Mouse (Mus musculus): Measurements from ENCODE around the gene Ptbp1. TPM values are rescaled to one million over a fixed set of nuclear protein-coding genes. Genes with fewer than 3 reads are reported as not detected.

Gene Ptbp1
- total RNA-seq, 2 experiments from 2014 or later, result 187 to 218 TPM

DNA sequence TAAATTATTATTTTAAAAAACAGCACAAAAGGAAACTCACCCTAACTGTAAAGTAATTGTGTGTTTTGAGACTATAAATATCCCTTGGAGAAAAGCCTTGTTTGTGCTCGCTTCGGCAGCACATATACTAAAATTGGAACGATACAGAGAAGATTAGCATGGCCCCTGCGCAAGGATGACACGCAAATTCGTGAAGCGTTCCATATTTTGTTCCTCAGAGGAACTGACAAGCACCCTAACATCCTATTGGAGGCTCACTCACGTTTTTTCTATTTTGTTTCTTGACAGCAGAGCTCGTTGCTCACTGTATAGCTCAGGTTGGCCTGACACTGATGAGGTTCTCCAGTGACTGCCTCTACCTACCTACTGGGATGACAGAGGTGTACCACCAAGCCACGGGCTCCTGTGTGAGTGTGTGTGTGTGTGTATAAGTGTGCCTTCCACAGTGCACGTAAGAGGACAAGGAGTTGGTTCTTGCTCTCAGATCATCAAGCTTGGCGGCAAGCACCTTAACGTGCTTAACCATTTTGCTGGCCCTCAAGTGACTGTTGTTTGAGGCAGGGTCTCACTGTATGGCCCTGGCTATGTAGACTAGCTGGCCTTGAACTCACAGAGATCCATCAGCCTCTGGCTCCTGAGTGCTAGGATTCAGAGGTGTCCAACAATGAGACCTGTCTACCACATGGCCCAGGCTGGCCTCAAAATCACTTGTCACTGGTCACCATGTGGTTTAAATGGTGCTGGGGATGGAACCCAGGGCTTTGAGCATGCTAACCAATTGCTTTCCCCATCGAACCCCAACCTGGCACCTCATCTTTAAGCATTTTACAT lies 55.1 kb downstream of the Ptbp1 start:
- peak; percentile 35 for ATAC-seq (replicated peaks; ENCODE audit: poor library complexity)

DNA sequence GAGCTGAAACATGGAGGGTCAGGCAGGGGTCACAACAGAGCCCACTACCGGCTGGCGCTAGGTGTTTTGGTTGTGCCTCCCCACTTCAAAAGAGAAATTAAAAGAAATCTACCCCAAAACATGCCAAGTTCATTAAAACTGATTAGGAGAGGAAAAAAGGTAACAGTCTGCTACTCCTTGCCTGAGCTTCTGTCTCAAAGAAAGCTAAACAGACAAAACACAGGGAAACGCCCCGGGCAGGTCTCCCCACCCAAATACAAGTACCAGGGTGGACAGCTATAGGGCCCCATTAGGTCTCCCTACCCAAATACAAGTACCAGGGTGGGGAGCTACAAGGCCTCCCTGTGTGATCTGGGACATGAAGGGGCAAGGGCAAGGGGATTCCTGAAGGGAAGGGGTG lies 56.3 kb downstream of the Ptbp1 start, which contains the start of gene Gm26602:
Gene Gm26602, plus strand, starts transcription at position 301 of the 400 bp plus-strand sequence.
- ATAC-seq (replicated peaks; ENCODE audit: poor library complexity), result no peak

- no peak for ATAC-seq (replicated peaks; ENCODE audit: poor library complexity)
These were observed 58.2 kb downstream of the Ptbp1 start for GRCm38 (mm10) chr10:79912412-79912811.

Other genes starting within 250 kb of the Ptbp1 start
Only the 30 nearest of the 33 such genes appear.
- gene Madcam1, start 189.9 kb upstream of the Ptbp1 start, total RNA-seq (2015), result not detected in 2 replicates
- gene Madcam1, start 189.9 kb upstream of the Ptbp1 start, total RNA-seq (2017), result not detected in 2 replicates
- gene Tpgs1, start 185.1 kb upstream of the Ptbp1 start, total RNA-seq (2015), result 8.3 and 10.2 TPM in 2 replicates
- gene Tpgs1, start 185.1 kb upstream of the Ptbp1 start, total RNA-seq (2017), result 8.2 and 10.4 TPM in 2 replicates
- 69.2 and 79.0 TPM in 2 replicates for gene Cdc34, start 172.2 kb upstream of the Ptbp1 start, total RNA-seq (2015)
- 154 and 169 TPM in 2 replicates for gene Cdc34, start 172.2 kb upstream of the Ptbp1 start, total RNA-seq (2017)
- gene Gzmm, start 165.4 kb upstream of the Ptbp1 start, total RNA-seq (2015), result 0.29 and 0.49 TPM in 2 replicates
- gene Gzmm, start 165.4 kb upstream of the Ptbp1 start, total RNA-seq (2017), result 1.1 and 2.8 TPM in 2 replicates
- 441 and 471 TPM in 2 replicates for gene Bsg, start 149.9 kb upstream of the Ptbp1 start, total RNA-seq (2015)
- gene Bsg, start 149.9 kb upstream of the Ptbp1 start, total RNA-seq (2017), result 272 TPM in 2 replicates
- not detected in 2 replicates for gene Hcn2, start 137.8 kb upstream of the Ptbp1 start, total RNA-seq (2015)
- not detected in 2 replicates for gene Hcn2, start 137.8 kb upstream of the Ptbp1 start, total RNA-seq (2017)
- 36.9 and 46.9 TPM in 2 replicates for gene Polrmt, start 107.8 kb upstream of the Ptbp1 start, total RNA-seq (2015)
- gene Polrmt, start 107.8 kb upstream of the Ptbp1 start, total RNA-seq (2017), result 10.8 and 14.6 TPM in 2 replicates
- gene Fgf22, start 99.4 kb upstream of the Ptbp1 start, total RNA-seq (2015), result not detected in 2 replicates
- gene Fgf22, start 99.4 kb upstream of the Ptbp1 start, total RNA-seq (2017), result not detected in 2 replicates
- gene Rnf126, start 87.5 kb upstream of the Ptbp1 start, total RNA-seq (2015), result 55.6 and 63.0 TPM in 2 replicates
- 18.4 and 20.2 TPM in 2 replicates for gene Rnf126, start 87.5 kb upstream of the Ptbp1 start, total RNA-seq (2017)
- 1.6 and 2.7 TPM in 2 replicates for gene Fstl3, start 77.2 kb upstream of the Ptbp1 start, total RNA-seq (2015)
- 1.3 and 3.6 TPM in 2 replicates for gene Fstl3, start 77.2 kb upstream of the Ptbp1 start, total RNA-seq (2017)
- 160 and 189 TPM in 2 replicates for gene Prss57, start 63.5 kb upstream of the Ptbp1 start, total RNA-seq (2015)
- gene Prss57, start 63.5 kb upstream of the Ptbp1 start, total RNA-seq (2017), result 95.1 and 100.0 TPM in 2 replicates
- 65.3 and 71.4 TPM in 2 replicates for gene Palm, start 60.9 kb upstream of the Ptbp1 start, total RNA-seq (2015)
- gene Palm, start 60.9 kb upstream of the Ptbp1 start, total RNA-seq (2017), result 43.4 and 53.4 TPM in 2 replicates
- gene Misp, start 33.4 kb upstream of the Ptbp1 start, total RNA-seq (2015), result not detected in 2 replicates
- 0.58 TPM in 1 of 2 replicates, not detected in the other for gene Misp, start 33.4 kb upstream of the Ptbp1 start, total RNA-seq (2017)
- 3,382 and 3,510 TPM in 2 replicates for gene Prtn3, start 20.0 kb downstream of the Ptbp1 start, total RNA-seq (2015)
- gene Prtn3, start 20.0 kb downstream of the Ptbp1 start, total RNA-seq (2017), result 738 and 1,001 TPM in 2 replicates
- 39.0 and 41.2 TPM in 2 replicates for gene Plppr3, start 20.2 kb downstream of the Ptbp1 start, total RNA-seq (2015)
- gene Plppr3, start 20.2 kb downstream of the Ptbp1 start, total RNA-seq (2017), result 93.9 and 96.9 TPM in 2 replicates
- gene Elane, start 31.8 kb downstream of the Ptbp1 start, total RNA-seq (2015), result 6,143 and 8,228 TPM in 2 replicates
- 2,359 and 2,989 TPM in 2 replicates for gene Elane, start 31.8 kb downstream of the Ptbp1 start, total RNA-seq (2017)
- gene Cfd, start 36.4 kb downstream of the Ptbp1 start, total RNA-seq (2015), result 0.49 and 0.56 TPM in 2 replicates
- gene Cfd, start 36.4 kb downstream of the Ptbp1 start, total RNA-seq (2017), result 1.2 TPM in 1 of 2 replicates, not detected in the other
- 13.9 and 14.4 TPM in 2 replicates for gene Med16, start 54.5 kb downstream of the Ptbp1 start, total RNA-seq (2015)
- gene Med16, start 54.5 kb downstream of the Ptbp1 start, total RNA-seq (2017), result 22.1 and 24.8 TPM in 2 replicates
- gene Gm26602, start 56.4 kb downstream of the Ptbp1 start, total RNA-seq (2015), result not detected in 2 replicates
- gene Gm26602, start 56.4 kb downstream of the Ptbp1 start, total RNA-seq (2017), result not detected in 2 replicates
- 0.15 TPM in 2 replicates for gene Kiss1r, start 62.5 kb downstream of the Ptbp1 start, total RNA-seq (2015)
- gene Kiss1r, start 62.5 kb downstream of the Ptbp1 start, total RNA-seq (2017), result 0.25 and 1.3 TPM in 2 replicates
- gene R3hdm4, start 66.8 kb downstream of the Ptbp1 start, total RNA-seq (2015), result 72.3 and 78.7 TPM in 2 replicates
- 35.1 and 50.7 TPM in 2 replicates for gene R3hdm4, start 66.8 kb downstream of the Ptbp1 start, total RNA-seq (2017)
- 19.9 and 21.6 TPM in 2 replicates for gene Arid3a, start 72.6 kb downstream of the Ptbp1 start, total RNA-seq (2015)
- gene Arid3a, start 72.6 kb downstream of the Ptbp1 start, total RNA-seq (2017), result 31.0 and 32.2 TPM in 2 replicates
- 36.8 and 57.4 TPM in 2 replicates for gene Wdr18, start 105.7 kb downstream of the Ptbp1 start, total RNA-seq (2015)
- gene Wdr18, start 105.7 kb downstream of the Ptbp1 start, total RNA-seq (2017), result 24.6 and 29.7 TPM in 2 replicates
- not detected in 2 replicates for gene Grin3b, start 116.3 kb downstream of the Ptbp1 start, total RNA-seq (2015)
- not detected in 2 replicates for gene Grin3b, start 116.3 kb downstream of the Ptbp1 start, total RNA-seq (2017)
- gene Tmem259, start 129.9 kb downstream of the Ptbp1 start, total RNA-seq (2015), result 38.9 and 44.2 TPM in 2 replicates
- 44.6 and 54.8 TPM in 2 replicates for gene Tmem259, start 129.9 kb downstream of the Ptbp1 start, total RNA-seq (2017)
- 50.5 and 52.8 TPM in 2 replicates for gene Cnn2, start 134.2 kb downstream of the Ptbp1 start, total RNA-seq (2015)
- gene Cnn2, start 134.2 kb downstream of the Ptbp1 start, total RNA-seq (2017), result 73.3 and 84.1 TPM in 2 replicates
- gene Abca7, start 142.1 kb downstream of the Ptbp1 start, total RNA-seq (2015), result 15.4 and 15.8 TPM in 2 replicates
- 17.0 and 17.5 TPM in 2 replicates for gene Abca7, start 142.1 kb downstream of the Ptbp1 start, total RNA-seq (2017)
- 64.1 and 69.0 TPM in 2 replicates for gene Arhgap45, start 162.2 kb downstream of the Ptbp1 start, total RNA-seq (2015)
- 112 and 121 TPM in 2 replicates for gene Arhgap45, start 162.2 kb downstream of the Ptbp1 start, total RNA-seq (2017)
- gene Polr2e, start 185.4 kb downstream of the Ptbp1 start, total RNA-seq (2015), result 93.3 and 99.5 TPM in 2 replicates
- 74.3 and 89.9 TPM in 2 replicates for gene Polr2e, start 185.4 kb downstream of the Ptbp1 start, total RNA-seq (2017)
- 253 and 271 TPM in 2 replicates for gene Gpx4, start 192.7 kb downstream of the Ptbp1 start, total RNA-seq (2015)
- gene Gpx4, start 192.7 kb downstream of the Ptbp1 start, total RNA-seq (2017), result 358 and 365 TPM in 2 replicates